Mouse (Mus musculus): ENCODE data around the gene Nipsnap2. TPM values are rescaled to one million over a fixed set of nuclear protein-coding genes. Genes with fewer than 3 reads are reported as not detected.
"Not testable (repeated sequence)": the region's sequence is repeated elsewhere in the genome, so short reads cannot be mapped to it uniquely, and the experiment has no call there.

Nipsnap2 gene
- 233 and 237 TPM in 2 replicates for polyA plus RNA-seq (2014; fragmentation: Nextera tagmentation; extraction: Ambion mirVana)

- peak within 1 kb of the TSS; percentile 97 for H3K9ac ChIP-seq (ENCODE audit: low read depth, low read length)
- H3K36me3 ChIP-seq (ENCODE audit: control insufficient read depth, insufficient read depth, low read length), result peaks cover 2% of the 10 kb centered on the region; the same call in 1 of the 2 replicates
- no peaks in the 10 kb centered on the region for H3K27me3 ChIP-seq (ENCODE audit: control insufficient read depth, insufficient read depth, low read length)
- peaks cover 34% of the 10 kb centered on the region for H3K4me1 ChIP-seq (ENCODE audit: control insufficient read depth, insufficient read depth, low read length)
- H3K4me2 ChIP-seq, result peak within 1 kb of the TSS; percentile 70
- peak within 1 kb of the TSS; percentile 99 for H3K27ac ChIP-seq (ENCODE audit: low read depth, low read length)
- H3K9me3 ChIP-seq (replicated peaks; ENCODE audit: control insufficient read depth, low read length), result no peaks in the 10 kb centered on the region
- peak within 1 kb of the TSS; percentile 83 for H3K4me3 ChIP-seq (ENCODE audit: low read depth, low read length)
- WGBS (ENCODE audit: insufficient replicate concordance), result under 1% methylated on average over 77 of the region's 93 CpGs
- ATAC-seq (replicated peaks; ENCODE audit: insufficient number of reproducible peaks, low FRiP score, low TSS enrichment), result peak; percentile 90
These were observed at the start of gene Nipsnap2 for GRCm38 (mm10) chr5:129724834-129725773. Nipsnap2 (plus strand) TSS chr5:129725063.

DNA sequence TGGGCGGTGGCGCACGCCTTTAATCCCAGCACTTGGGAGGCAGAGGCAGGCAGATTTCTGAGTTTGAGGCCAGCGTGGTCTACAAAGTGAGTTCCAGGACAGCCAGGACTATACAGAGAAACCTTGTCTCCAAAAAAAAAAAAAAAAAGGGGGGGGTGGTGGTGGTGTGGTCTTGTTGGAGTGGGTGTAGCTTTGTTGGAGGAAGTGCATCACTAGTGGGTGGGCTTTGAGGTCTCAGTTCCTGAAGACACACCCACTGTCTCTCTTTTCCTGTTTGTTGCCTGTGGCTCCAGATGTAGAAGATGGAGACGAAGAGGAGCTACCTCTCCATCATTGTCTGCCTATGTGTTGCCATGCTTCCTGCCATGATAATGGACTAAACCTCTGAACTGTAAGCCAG is 39.7 kb upstream of the Nipsnap2 start:
- H3K4me2 ChIP-seq; H3K27ac ChIP-seq (ENCODE audit: low read depth, low read length); H3K4me3 ChIP-seq (ENCODE audit: low read depth, low read length); ATAC-seq (replicated peaks; ENCODE audit: insufficient number of reproducible peaks, low FRiP score, low TSS enrichment); H3K9me3 ChIP-seq (replicated peaks; ENCODE audit: control insufficient read depth, low read length); H3K9ac ChIP-seq (ENCODE audit: low read depth, low read length); H3K27me3 ChIP-seq (ENCODE audit: control insufficient read depth, insufficient read depth, low read length); H3K36me3 ChIP-seq (ENCODE audit: control insufficient read depth, insufficient read depth, low read length); H3K4me1 ChIP-seq (ENCODE audit: control insufficient read depth, insufficient read depth, low read length): not testable (repeated sequence)
- WGBS (ENCODE audit: insufficient replicate concordance), result 82% methylated on average over 5 of the region's 5 CpGs

DNA sequence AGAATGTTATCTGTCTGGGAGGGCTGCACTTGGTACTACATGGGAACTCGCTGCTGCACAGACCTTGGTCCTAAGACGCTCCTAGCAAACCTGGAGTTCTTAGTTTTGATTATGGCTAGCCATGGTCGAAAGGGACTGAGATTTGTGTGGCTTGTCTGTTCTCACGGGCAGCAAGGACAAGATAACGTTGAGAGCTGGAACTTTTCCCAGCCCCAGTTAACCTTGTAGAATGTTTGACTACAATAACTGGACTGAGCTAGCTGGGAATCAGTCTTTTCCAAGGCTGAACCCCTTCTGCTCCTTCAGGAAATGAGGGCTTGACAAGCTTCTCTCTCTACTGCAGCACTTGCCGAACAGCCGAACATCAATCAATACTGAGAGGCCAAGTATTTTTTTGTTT is 37.2 kb upstream of the Nipsnap2 start:
- H3K36me3 ChIP-seq (ENCODE audit: control insufficient read depth, insufficient read depth, low read length), result no peaks in the 10 kb centered on the region

DNA sequence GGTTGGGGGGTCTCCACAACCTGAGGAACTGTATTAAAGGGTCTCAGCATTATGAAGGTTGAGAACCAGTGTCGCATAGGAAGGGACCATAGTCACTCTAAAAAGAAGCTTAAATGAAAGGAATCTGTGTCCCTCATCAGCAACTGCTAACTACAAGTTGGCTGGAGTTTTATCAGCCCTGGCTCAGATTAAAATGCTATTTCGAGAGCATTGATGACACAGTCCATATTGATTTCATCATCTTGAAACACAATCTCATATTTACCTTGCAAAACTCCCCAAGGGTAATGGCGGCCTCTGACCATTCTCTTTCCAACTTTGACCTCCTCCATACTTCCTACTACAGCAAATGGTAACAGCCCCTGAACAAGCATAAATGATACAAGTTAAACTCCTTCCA is 34.3 kb upstream of the Nipsnap2 start:
- 77% methylated on average over 3 of the region's 3 CpGs for WGBS (ENCODE audit: insufficient replicate concordance)
- H3K9me3 ChIP-seq (replicated peaks; ENCODE audit: control insufficient read depth, low read length), result no peaks in the 10 kb centered on the region
- no peaks in the 10 kb centered on the region for H3K4me1 ChIP-seq (ENCODE audit: control insufficient read depth, insufficient read depth, low read length)
- no peak for ATAC-seq (replicated peaks; ENCODE audit: insufficient number of reproducible peaks, low FRiP score, low TSS enrichment)
- no peaks in the 10 kb centered on the region for H3K36me3 ChIP-seq (ENCODE audit: control insufficient read depth, insufficient read depth, low read length)
- no peaks in the 10 kb centered on the region for H3K27me3 ChIP-seq (ENCODE audit: control insufficient read depth, insufficient read depth, low read length)
- H3K9ac ChIP-seq (ENCODE audit: low read depth, low read length), result no peak overlapping the region
- no peak overlapping the region for H3K27ac ChIP-seq (ENCODE audit: low read depth, low read length)
- no peak overlapping the region for H3K4me3 ChIP-seq (ENCODE audit: low read depth, low read length)
- no peak overlapping the region for H3K4me2 ChIP-seq

More for the DNA sequence above, 37.2 kb upstream of the Nipsnap2 start:
- no peak overlapping the region for H3K9ac ChIP-seq (ENCODE audit: low read depth, low read length)
- 69% methylated on average over 7 of the region's 7 CpGs for WGBS (ENCODE audit: insufficient replicate concordance)
- H3K27me3 ChIP-seq (ENCODE audit: control insufficient read depth, insufficient read depth, low read length), result no peaks in the 10 kb centered on the region
- H3K9me3 ChIP-seq (replicated peaks; ENCODE audit: control insufficient read depth, low read length), result no peaks in the 10 kb centered on the region
- no peak overlapping the region for H3K4me3 ChIP-seq (ENCODE audit: low read depth, low read length)
- no peak overlapping the region for H3K27ac ChIP-seq (ENCODE audit: low read depth, low read length)
- no peak for ATAC-seq (replicated peaks; ENCODE audit: insufficient number of reproducible peaks, low FRiP score, low TSS enrichment)
- no peak overlapping the region for H3K4me2 ChIP-seq
- no peaks in the 10 kb centered on the region for H3K4me1 ChIP-seq (ENCODE audit: control insufficient read depth, insufficient read depth, low read length)

DNA sequence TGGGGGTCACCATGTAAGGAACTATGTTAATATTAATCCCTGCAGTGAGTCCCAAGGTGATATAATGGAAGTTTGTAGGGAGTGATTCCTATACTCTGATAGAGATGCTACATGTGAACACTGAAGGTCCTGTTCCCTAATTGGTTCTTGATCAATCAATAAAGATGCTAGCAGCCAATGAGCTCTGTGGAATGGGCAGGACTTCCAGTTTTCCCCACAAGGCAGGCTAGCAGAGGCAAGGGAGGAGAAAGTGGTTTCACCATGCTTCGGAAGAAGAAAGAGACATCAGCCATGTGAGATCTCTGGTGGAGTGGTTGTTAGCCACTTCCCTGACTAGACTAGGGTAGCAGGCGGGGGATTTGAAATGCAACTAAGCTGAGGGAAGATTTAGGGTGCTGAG is 24.4 kb upstream of the Nipsnap2 start:
- Histone ChIP-seq H3K27me3 (ENCODE audit: control insufficient read depth, insufficient read depth, low read length) (0 out of 2 replicates have a peak, but pooled peaks cover 4% of the 10 kb centered on the region), H3K36me3 (ENCODE audit: control insufficient read depth, insufficient read depth, low read length) (no peaks in the 10 kb centered on the region), H3K4me3 (ENCODE audit: low read depth, low read length) (no peak overlapping the region), H3K9ac (ENCODE audit: low read depth, low read length) (no peak overlapping the region), H3K27ac (ENCODE audit: low read depth, low read length) (no peak overlapping the region), H3K9me3 (replicated peaks; ENCODE audit: control insufficient read depth, low read length) (no peaks in the 10 kb centered on the region), H3K4me2 (no peak overlapping the region; the same call in 1 of the 2 replicates), H3K4me1 (ENCODE audit: control insufficient read depth, insufficient read depth, low read length) (no peaks in the 10 kb centered on the region)
- WGBS (ENCODE audit: insufficient replicate concordance), result 21% methylated on average over 2 of the region's 2 CpGs
- no peak for ATAC-seq (replicated peaks; ENCODE audit: insufficient number of reproducible peaks, low FRiP score, low TSS enrichment)

DNA sequence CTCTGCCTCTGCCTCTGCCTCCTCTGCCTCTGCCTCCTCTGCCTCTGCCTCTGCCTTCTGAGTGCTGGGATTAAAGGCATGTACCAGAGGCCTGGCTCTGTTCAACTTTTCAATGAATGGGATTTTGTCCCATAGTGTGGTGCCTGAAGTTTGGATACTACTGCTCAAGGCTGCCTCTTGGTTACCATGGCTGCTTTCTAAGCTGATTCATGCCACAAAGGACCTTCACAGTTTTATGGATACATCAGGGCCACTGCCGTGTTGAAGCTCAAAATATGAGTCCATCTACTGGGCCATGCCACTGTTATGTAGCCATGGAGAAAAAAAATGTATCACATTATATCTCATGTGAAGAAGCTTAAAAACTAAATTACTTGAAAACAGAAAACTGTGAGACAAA is 23.2 kb upstream of the Nipsnap2 start:
- Histone ChIP-seq H3K36me3 (ENCODE audit: control insufficient read depth, insufficient read depth, low read length) (no peaks in the 10 kb centered on the region), H3K27ac (ENCODE audit: low read depth, low read length) (no peak overlapping the region), H3K9me3 (replicated peaks; ENCODE audit: control insufficient read depth, low read length) (no peaks in the 10 kb centered on the region), H3K4me2 (no peak overlapping the region), H3K9ac (ENCODE audit: low read depth, low read length) (no peak overlapping the region), H3K4me3 (ENCODE audit: low read depth, low read length) (no peak overlapping the region), H3K4me1 (ENCODE audit: control insufficient read depth, insufficient read depth, low read length) (no peaks in the 10 kb centered on the region), H3K27me3 (ENCODE audit: control insufficient read depth, insufficient read depth, low read length) (0 out of 2 replicates have a peak, but pooled peaks cover 4% of the 10 kb centered on the region)
- whole genome bisulfite sequencing (ENCODE audit: insufficient replicate concordance), result 71% methylated on average over 1 of the region's 1 CpGs
- ATAC-seq (replicated peaks; ENCODE audit: insufficient number of reproducible peaks, low FRiP score, low TSS enrichment), result no peak

- Histone ChIP-seq H3K9me3 (replicated peaks; ENCODE audit: control insufficient read depth, low read length) (no peaks in the 10 kb centered on the region), H3K4me1 (ENCODE audit: control insufficient read depth, insufficient read depth, low read length) (no peaks in the 10 kb centered on the region)
- ATAC-seq (replicated peaks; ENCODE audit: insufficient number of reproducible peaks, low FRiP score, low TSS enrichment), result no peak
These were observed 21.5 kb upstream of the Nipsnap2 start for GRCm38 (mm10) chr5:129703368-129703767.

DNA sequence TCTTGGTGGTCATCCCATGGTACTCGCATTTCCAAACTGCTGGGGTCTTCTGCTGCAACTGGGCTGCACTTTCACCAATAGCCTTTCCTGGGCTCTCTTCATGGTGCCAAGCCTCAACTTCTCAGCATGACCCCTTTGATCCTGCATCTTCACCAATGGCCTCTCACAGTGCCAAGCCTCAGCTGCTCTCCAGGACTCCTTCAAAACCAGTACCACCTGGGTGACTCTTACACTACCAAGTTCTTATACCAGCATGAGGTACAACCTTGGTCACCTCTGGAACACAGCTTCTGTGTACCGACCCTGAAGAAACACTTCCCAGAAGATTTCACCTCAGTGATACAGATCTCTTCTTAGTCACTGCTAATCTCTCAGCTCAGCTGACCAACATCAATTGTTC is 16.5 kb upstream of the Nipsnap2 start, which contains the start of gene Sept14:
Gene Sept14, minus strand, starts transcription at position 101 of the 400 bp plus-strand sequence.
- H3K27me3 ChIP-seq (ENCODE audit: control insufficient read depth, insufficient read depth, low read length), result 0 out of 2 replicates have a peak, but pooled peaks cover 2% of the 10 kb centered on the region
- 44% methylated on average over 2 of the region's 2 CpGs for WGBS (ENCODE audit: insufficient replicate concordance)
- no peak for ATAC-seq (replicated peaks; ENCODE audit: insufficient number of reproducible peaks, low FRiP score, low TSS enrichment)

More at GRCm38 (mm10) chr5:129703368-129703767, 21.5 kb upstream of the Nipsnap2 start:
- Histone ChIP-seq H3K4me3 (ENCODE audit: low read depth, low read length) (no peak overlapping the region), H3K4me2 (no peak overlapping the region), H3K36me3 (ENCODE audit: control insufficient read depth, insufficient read depth, low read length) (no peaks in the 10 kb centered on the region), H3K9ac (ENCODE audit: low read depth, low read length) (no peak overlapping the region), H3K27me3 (ENCODE audit: control insufficient read depth, insufficient read depth, low read length) (0 out of 2 replicates have a peak, but pooled peaks cover 4% of the 10 kb centered on the region), H3K27ac (ENCODE audit: low read depth, low read length) (no peak overlapping the region)

More for the DNA sequence above, 16.5 kb upstream of the Nipsnap2 start, which contains the start of gene Sept14:
- Histone ChIP-seq H3K4me3 (ENCODE audit: low read depth, low read length) (no peak within 1 kb of the TSS), H3K4me2 (no peak within 1 kb of the TSS), H3K4me1 (ENCODE audit: control insufficient read depth, insufficient read depth, low read length) (no peaks in the 10 kb centered on the region), H3K36me3 (ENCODE audit: control insufficient read depth, insufficient read depth, low read length) (no peaks in the 10 kb centered on the region), H3K27ac (ENCODE audit: low read depth, low read length) (no peak within 1 kb of the TSS), H3K9ac (ENCODE audit: low read depth, low read length) (no peak within 1 kb of the TSS), H3K9me3 (replicated peaks; ENCODE audit: control insufficient read depth, low read length) (no peaks in the 10 kb centered on the region)

All from heart, embryonic 11.5 days (tissue).